In the genomic region with DNA sequence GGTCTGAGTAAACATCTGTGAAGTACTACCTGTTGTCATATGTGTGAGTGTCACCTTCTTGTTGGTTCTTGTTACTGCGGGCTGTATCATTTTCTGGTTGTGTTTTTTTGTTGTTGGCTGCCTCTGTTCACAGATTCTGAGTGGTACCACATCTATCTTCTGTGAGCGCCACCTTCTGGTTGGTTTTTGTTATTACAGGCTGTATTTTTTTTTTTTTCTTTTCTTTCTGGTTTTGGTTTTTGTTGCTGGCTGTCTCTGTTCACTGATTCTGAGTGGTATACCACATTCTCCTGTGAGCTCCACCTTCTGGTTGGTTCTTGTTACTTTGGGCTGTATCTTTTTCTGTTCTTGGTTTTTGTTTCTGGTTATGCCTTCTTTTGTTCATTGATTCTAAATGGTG, we compare ENCODE assay signal across 13 mouse cellular contexts. TPM values are rescaled to one million over a fixed set of nuclear protein-coding genes. Genes with fewer than 3 reads are reported as not detected.
DNase-seq lines count a peak whose midpoint lies in the region; ATAC-seq and TF ChIP-seq lines count a peak whose summit lies in the region.
"Had no signal": no experiment of that assay in that cellular context is flagged by ENCODE, and none has a peak within 500 bp of the region (broad histone marks: within the 10 kb centered on the region; RNA-seq: fewer than 3 reads in every experiment).

No protein-coding gene starts in this region.

- H3K9ac ChIP-seq in forebrain, postnatal 0 days = no peak overlapping the region
- H3K9ac ChIP-seq in forebrain, embryonic 16.5 days (replicated peaks; ENCODE audit: low read depth, low read length) = no peak overlapping the region
- no peak overlapping the region for H3K9ac ChIP-seq in lung, embryonic 14.5 days

- no peak overlapping the region for H3K4me3 ChIP-seq in forebrain, postnatal 0 days (ENCODE audit: low read depth, low read length)
- no peak overlapping the region for H3K4me3 ChIP-seq in forebrain, embryonic 16.5 days (replicated peaks; ENCODE audit: low read length)
- H3K4me3 ChIP-seq in lung, embryonic 14.5 days (ENCODE audit: low read depth, low read length) = no peak overlapping the region

- WGBS in forebrain, postnatal 0 days = 38% methylated on average over 2 of the region's 2 CpGs
- WGBS in forebrain, embryonic 16.5 days = 33% methylated on average over 2 of the region's 2 CpGs
- 26% methylated on average over 2 of the region's 2 CpGs for WGBS in lung, embryonic 14.5 days

- H3K4me2 ChIP-seq in forebrain, postnatal 0 days (ENCODE audit: low read depth) = no peak overlapping the region
- H3K4me2 ChIP-seq in forebrain, embryonic 16.5 days (ENCODE audit: low read length) = no peak overlapping the region
- no peak overlapping the region for H3K4me2 ChIP-seq in lung, embryonic 14.5 days

- ATAC-seq in forebrain, postnatal 0 days = peak; percentile 50; the same call in 1 of the 2 replicates
- no peak for ATAC-seq in forebrain, embryonic 16.5 days
- ATAC-seq in lung, embryonic 14.5 days (ENCODE audit: insufficient read depth) = no peak

- H3K27ac ChIP-seq in forebrain, postnatal 0 days (ENCODE audit: low read depth, low read length) = no peak overlapping the region
- no peak overlapping the region for H3K27ac ChIP-seq in forebrain, embryonic 16.5 days (ENCODE audit: low read length)
- no peak overlapping the region for H3K27ac ChIP-seq in lung, embryonic 14.5 days (ENCODE audit: low read depth)

- no peaks in the 10 kb centered on the region for H3K9me3 ChIP-seq in forebrain, postnatal 0 days (ENCODE audit: low read length)
- no peaks in the 10 kb centered on the region for H3K9me3 ChIP-seq in forebrain, embryonic 16.5 days (ENCODE audit: control insufficient read depth, low read length)
- H3K9me3 ChIP-seq in lung, embryonic 14.5 days (ENCODE audit: low read depth, low read length) = no peaks in the 10 kb centered on the region
- H3K9me3 ChIP-seq: G1E had no signal

- no peaks in the 10 kb centered on the region for H3K4me1 ChIP-seq in forebrain, postnatal 0 days (ENCODE audit: insufficient read depth)
- no peaks in the 10 kb centered on the region for H3K4me1 ChIP-seq in forebrain, embryonic 16.5 days (replicated peaks; ENCODE audit: control insufficient read depth, insufficient read depth, low read length)
- no peaks in the 10 kb centered on the region for H3K4me1 ChIP-seq in lung, embryonic 14.5 days (ENCODE audit: insufficient read depth)

- peak; percentile 59 for DNase-seq in forebrain, postnatal 0 days
- peak; percentile 49 for DNase-seq in lung, embryonic 14.5 days
- DNase-seq in lung, postnatal 4 days = no peak
- DNase-seq in c-Kit-negative CD71-positive TER-119-positive erythroid progenitor cells, embryonic 14.5 days (ENCODE audit: low read depth, low spot score) = peak; percentile 13
- peak; percentile 33 for DNase-seq in mesoderm, embryonic 11.5 days (ENCODE audit: low read depth, low spot score)
- DNase-seq in thymus, adult 18-20 months = no peak
- no peak for DNase-seq in cerebellum, adult 11 months
- DNase-seq: cerebellum, adult 9-11 months; gastrocnemius, postnatal 36 days; thymus, postnatal 36 days had no signal

- H3K36me3 ChIP-seq in forebrain, postnatal 0 days (ENCODE audit: insufficient read depth) = no peaks in the 10 kb centered on the region
- no peaks in the 10 kb centered on the region for H3K36me3 ChIP-seq in forebrain, embryonic 16.5 days (ENCODE audit: control insufficient read depth, insufficient read depth)
- no peaks in the 10 kb centered on the region for H3K36me3 ChIP-seq in lung, embryonic 14.5 days (ENCODE audit: insufficient read depth)
- H3K36me3 ChIP-seq: G1E had no signal

- TF ChIP-seq CTCF in forebrain, postnatal 0 days (IDR thresholded peaks at IDR 0.05; ENCODE audit: low read depth) = peak; percentile 62
- peak; percentile 52 for TF ChIP-seq CTCF in lung, embryonic 14.5 days (IDR thresholded peaks at IDR 0.05; ENCODE audit: low read depth)

- no peaks in the 10 kb centered on the region for H3K27me3 ChIP-seq in forebrain, postnatal 0 days (ENCODE audit: insufficient read depth, low read length)
- H3K27me3 ChIP-seq in forebrain, embryonic 16.5 days (replicated peaks; ENCODE audit: control insufficient read depth, insufficient read depth, low read length) = no peaks in the 10 kb centered on the region; the same call in 1 of the 2 replicates
- H3K27me3 ChIP-seq in lung, embryonic 14.5 days (ENCODE audit: insufficient read depth, low read length) = no peaks in the 10 kb centered on the region

RNA-seq across cellular contexts. Expression of gene Tex13b, which starts 44.2 kb away (rescaled TPM):
- not detected in 2 replicates for total RNA-seq in forebrain, postnatal 0 days (2014; rRNA removed)
- not detected in 2 replicates for polyA plus RNA-seq in forebrain, postnatal 0 days (2015; fragmentation: Nextera tagmentation; extraction: Ambion mirVana)
- not detected in 2 replicates for polyA plus RNA-seq in forebrain, embryonic 16.5 days (2015; fragmentation: Nextera tagmentation; extraction: Ambion mirVana)
- polyA plus RNA-seq in lung, embryonic 14.5 days (2014; fragmentation: Nextera tagmentation; extraction: Ambion mirVana) = not detected in 2 replicates
- total RNA-seq: G1E; gastrocnemius, postnatal 36 days had no signal
- polyA plus RNA-seq: G1E; large intestine, adult 2 months had no signal

RNA-seq across cellular contexts. Expression of gene Vsig1, which starts 50.0 kb away (rescaled TPM):
- not detected in 2 replicates for total RNA-seq in forebrain, postnatal 0 days (2014; rRNA removed)
- polyA plus RNA-seq in forebrain, postnatal 0 days (2015; fragmentation: Nextera tagmentation; extraction: Ambion mirVana) = 0.12 TPM in 1 of 2 replicates, not detected in the other
- not detected in 2 replicates for polyA plus RNA-seq in forebrain, embryonic 16.5 days (2015; fragmentation: Nextera tagmentation; extraction: Ambion mirVana)
- 0.08 TPM in 1 of 2 replicates, not detected in the other for polyA plus RNA-seq in lung, embryonic 14.5 days (2014; fragmentation: Nextera tagmentation; extraction: Ambion mirVana)
- total RNA-seq: G1E; gastrocnemius, postnatal 36 days had no signal
- polyA plus RNA-seq: G1E had no signal

Comparison
In these comparisons a context has a peak if more than half of its experiments do, and no peak if none do; other contexts are left out.
1. DNase-seq: peak in forebrain, postnatal 0 days (single experiment), lung, embryonic 14.5 days (single experiment), c-Kit-negative CD71-positive TER-119-positive erythroid progenitor cells, embryonic 14.5 days (single experiment) and mesoderm, embryonic 11.5 days (single experiment); none in lung, postnatal 4 days (0 of 2), thymus, adult 18-20 months (0 of 2) and cerebellum, adult 11 months (single experiment).